Mouse (Mus musculus) right cerebral cortex, postnatal 36 days (tissue): ENCODE results near the gene Chek2.
A peak's percentile ranks its signal among the peaks of the same experiment; 100 is the strongest.
"Not testable (repeated sequence)": the region's sequence is repeated elsewhere in the genome, so short reads cannot be mapped to it uniquely, and the experiment has no call there.

ENCODE experiments used
- DNase-seq, 2 experiments: peaks; one replicate each; pipeline ENCODE4 v3.0.0; 2022; ENCODE audit warnings: low spot score in 2 of 2, mixed read lengths in 1 of 2

The Chek2 gene

DNA sequence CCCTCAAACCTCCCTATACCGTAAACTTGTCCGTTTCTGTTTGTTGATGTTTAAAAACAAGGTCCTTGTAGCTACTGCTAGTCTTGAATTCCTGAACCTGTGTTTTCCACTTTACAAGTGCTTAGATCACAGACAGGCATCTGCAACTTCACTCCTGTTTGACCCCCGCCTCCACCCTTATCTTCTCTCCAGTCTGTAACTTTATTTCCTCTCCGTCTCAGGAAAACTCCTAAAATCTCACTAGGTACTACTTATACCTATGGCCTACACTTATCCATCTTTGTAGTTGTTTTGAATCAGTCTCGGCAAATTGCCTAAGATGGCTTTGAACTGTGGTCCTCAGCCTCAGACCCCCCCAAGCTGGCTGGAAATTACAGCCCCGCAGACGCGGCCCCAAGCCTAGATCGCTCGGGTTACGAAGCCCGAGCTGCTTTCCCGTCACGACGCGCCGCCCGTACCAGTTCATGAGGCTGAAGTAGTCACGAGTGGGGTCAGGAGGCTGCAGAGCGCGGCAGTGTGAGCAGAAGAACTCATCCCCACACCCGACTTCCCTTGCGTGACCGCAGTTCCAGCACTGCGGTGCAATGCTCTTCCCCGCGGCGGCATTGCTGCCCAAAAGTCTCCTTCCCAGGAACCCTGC, 621 bp upstream of the Chek2 start:
- DNase-seq = no peak

DNA sequence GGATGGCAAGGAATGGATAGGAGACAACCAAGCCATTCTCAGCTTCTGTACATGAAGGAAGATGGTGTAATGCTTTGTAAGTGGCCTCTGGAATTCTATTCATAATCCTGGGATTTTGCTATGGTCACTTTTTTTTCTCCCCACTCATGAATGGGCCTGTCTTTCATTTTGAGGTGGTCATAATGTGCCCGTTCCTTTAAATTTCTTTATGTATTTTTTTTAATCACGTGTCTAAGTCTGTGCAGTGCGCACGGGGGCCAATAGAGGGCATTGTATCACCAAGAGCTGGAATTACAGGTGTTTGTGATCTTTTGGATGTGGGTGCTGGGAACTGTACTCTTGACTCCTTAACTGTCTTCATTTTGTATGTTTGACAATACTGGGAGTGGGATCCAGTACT, 686 bp downstream of the Chek2 start:
- no peak for DNase-seq

DNA sequence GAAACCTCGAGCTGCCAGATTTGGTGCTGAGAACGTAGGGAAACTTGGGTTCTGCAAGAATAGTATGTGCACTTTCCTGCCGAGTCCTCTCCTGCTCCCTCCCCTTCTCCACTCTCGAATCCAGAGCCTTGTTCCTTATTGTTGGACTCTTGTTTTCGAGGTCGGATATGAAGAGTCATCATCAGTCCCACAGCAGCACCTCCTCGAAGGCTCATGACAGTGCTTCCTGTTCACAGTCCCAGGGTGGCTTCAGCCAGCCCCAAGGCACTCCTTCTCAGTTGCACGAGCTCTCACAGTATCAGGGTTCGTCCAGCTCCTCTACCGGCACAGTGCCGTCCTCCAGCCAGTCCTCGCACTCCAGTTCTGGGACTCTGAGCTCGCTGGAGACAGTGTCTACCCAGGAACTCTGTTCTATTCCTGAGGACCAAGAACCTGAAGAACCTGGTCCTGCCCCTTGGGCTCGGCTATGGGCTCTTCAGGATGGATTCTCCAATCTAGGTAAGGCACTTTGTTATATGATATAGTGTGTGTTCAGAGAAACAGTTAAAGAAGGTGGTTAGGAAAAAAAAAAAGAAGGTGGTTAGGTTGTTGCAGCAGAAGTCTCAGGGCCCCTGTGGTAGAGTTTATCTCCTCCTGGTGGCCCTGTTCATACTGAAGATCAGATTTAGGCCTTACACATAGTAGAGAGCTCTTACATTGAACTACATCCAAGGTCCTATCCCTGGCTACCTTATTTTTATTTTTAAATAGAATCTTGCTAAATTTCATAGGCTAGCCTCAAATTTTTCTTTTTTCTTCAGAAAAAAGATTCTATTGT, 1.5 kb downstream of the Chek2 start:
- DNase-seq = no peak

DNA sequence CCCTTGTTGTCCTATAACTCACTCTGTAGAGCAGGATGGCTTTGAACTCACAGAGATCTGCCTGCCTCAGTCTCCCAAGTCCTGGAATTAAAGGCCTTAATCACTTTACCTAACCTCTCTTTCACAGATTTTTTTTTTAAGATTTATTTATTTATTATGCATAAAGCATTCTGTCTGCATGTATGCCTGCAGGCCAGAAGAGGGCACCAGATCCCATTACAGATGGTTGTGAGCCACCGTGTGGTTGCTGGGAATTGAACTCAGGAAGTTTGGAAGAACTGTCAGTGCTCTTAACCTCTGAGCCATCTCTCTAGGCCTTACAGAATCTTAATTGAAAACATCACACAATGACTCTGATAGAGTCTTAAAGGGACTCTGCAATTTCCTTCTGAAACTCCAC, 13.2 kb downstream of the Chek2 start:
- no peak for DNase-seq

DNA sequence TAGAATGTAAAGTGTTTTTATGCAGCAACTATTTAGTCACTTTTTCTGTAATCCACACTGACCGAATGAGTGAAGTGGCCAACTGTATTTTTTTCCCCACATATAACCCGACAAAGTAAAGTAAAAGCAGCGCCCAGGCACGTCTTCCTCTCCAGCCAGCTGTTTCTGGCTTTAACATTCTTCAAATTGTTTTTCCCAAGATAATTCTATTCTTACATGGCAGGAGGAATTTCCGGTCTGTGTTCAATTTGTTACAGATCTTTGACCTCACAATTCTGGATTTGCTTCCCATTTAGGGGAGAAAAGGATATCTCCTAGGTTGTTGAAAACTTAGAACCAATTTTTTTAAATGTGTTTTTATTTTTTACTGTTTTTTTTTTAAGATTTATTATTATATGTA, 17.3 kb downstream of the Chek2 start:
- no peak for DNase-seq

DNA sequence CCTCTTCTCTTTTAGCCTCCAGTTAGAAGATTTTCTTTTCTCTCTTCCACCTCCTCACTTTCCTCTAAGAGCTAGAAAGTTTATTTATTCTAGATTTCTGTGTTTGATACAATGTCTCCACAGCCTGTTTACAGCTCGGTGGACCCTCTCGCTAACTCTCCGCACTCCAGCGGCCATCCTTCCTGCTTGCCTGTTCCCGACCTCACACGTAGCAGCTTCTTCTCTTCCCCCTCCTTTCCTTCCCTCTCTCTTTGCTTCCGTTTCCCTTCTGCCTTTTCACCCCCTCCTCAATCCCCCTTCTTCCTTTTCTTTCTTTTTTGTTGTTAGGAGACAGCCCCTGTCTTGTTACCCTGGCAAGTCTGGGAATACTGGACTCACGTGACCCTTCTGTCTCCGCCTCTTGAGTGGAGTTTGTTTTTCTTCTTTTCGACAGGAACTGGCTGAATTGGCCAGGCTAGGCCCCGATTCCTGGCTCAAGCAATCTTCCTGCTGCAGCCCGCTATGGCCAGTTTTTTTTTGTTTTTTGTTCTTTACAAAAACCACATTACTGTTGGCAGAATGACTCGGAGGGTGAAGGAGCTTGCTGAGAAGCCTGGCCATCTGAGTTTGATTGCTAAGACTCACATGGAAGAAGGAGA, 19.4 kb downstream of the Chek2 start:
- no peak for DNase-seq

DNA sequence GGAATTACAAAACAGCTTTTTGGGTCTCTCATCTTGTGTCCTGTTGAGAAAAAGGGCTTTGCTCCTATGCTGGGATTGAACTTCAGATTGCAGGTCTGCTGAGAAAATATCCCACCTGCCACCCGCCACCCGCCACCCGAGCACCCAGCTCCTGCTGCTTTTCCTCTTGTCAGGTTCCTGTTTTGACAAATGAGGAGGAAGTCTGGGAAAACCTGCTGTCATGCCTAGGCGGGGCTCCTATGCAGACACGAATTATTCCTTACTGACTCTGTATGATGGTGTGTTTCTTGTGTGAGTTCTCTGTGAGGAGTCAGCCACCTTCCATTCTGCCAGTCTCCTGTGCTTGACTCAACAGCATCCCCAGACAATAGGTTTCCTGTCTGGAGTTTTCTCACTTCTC, 20.7 kb downstream of the Chek2 start:
- DNase-seq = no peak

DNA sequence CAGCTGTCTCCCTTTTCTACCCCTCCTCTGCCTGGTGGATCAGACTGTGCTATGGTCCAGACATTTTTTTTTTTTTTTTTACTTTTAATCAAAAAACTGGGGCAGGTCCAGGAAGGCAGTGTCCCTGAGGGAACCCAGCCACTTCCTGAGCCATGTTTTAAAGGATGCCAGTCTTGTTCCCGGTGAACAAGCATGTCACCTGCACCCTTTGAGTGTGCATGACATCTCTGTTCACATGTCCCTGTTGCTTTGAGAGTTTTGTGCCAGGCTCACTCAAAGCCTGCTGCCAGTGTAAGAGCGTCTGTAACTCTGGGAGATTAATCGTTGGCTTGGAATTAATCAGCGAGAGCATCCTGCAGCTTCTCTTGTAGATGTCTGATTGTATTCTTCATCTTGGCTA, 28.7 kb downstream of the Chek2 start:
- no peak for DNase-seq

DNA sequence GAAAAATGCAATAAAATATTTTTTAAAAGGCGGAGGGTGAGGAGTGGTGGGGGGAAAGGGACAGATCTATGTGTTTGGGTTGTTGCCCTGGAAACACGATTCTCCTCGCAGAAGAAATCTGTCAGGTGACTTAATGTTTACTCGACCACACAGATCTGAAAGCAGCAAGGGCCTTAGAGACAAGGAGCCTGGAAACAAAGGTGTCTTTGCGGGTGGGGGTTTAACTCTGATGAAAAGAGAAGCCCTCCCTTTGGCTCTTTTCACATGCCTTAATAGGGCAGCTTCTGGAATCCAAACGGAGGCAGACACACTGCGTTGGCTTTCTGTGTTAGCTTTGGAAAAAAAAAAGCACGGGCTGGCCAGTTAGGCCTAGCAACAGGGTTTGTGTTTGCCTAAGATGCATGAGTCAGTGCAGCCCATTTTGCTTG, 29.5 kb downstream of the Chek2 start:
- no peak for DNase-seq

DNA sequence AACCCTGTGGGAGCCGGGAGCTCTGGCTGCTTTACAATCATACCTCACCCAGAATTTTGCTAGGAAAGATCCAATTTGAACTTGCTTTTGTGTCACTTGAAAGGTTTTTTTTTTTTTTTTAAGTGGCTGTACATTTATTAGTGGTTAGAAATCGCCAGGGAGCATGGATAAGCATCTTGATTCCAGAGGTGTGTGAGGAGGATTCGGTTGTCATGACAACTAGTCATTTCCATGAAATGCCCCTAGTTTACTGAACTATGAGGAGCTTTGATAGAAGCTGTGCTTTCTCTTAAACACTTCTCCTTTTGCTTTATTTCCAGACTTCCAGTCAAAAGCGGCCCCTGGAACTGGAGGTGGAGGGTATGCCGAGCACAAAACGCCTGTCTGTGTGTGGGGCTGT, 33.4 kb downstream of the Chek2 start:
- no peak for DNase-seq

DNA sequence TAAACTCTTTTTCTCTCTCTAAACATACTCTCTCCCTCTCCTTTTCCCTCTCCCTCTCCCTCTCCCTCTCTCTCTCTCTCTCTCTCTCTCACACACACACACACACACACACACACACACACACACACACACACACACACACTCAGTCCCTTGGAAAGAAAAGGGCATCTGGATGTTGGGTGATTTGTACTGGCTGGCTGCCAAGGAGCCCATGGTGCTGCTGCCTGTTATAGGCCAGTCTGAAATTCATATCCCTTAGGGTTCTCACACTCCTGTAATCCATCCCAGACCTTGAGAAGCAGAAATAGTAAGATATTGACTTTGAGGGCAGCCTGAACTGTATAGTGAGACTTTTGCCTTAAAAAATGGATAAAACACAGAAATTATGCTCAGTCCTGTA, 34.9 kb downstream of the Chek2 start:
- DNase-seq = no peak

DNA sequence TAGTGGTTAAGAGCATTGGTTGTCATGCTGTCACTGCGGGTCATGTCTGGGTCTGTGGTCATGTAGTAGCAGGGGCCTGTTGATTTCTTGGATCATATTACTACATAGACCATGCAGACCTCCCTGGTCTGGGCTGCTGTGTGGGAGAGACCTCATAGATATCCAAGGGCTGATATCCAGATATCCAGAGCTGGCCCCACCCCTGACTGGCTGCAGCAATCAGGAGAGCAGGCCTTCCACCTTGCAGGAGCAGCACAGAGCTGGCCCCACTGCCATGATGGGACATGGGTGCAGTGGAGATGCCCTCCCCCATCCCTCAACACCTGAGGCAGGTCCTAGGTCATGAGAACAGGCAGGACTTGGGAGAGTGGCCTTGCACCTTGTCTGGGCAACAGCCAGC, 35.5 kb downstream of the Chek2 start:
- no peak for DNase-seq

DNA sequence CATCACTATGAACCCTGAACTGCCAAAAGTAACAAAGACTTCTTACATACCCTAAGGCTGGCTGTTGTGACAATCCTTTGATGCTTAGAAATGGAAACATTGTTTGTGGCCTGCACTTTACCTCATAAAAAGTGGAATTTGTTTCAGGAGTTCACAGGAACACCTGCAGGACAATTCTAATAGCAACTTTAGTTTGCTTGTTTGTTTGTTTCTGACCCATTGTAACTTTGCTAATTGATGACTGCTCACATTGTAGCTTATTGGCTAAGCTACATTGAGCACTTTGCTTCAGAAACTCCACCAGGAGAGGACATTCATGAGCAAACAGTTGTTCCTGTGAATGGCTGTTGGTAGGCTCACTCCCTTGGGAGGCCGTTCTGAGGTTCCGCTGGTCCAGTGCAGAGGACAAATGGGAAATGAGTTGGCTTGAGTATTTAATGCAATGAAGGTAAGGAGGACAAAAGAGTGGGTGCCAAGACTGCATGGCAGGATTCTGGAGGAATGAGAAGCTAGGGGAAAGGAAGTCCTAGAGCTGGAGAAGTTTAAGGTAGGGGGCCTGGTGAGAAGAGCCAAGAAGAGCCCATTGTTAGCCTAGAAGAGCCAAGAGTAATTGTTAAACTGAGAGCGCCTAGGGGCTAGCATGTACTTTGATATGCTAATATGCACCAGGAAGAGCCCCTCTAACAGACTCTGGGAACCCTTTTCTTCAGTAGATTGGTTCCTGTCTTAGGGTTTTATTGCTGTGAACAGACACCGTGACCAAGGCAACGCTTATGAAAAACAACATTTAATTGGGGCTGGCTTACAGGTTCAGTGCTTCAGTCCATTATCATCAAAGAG, 38.1 kb downstream of the Chek2 start:
- no peak for DNase-seq

DNA sequence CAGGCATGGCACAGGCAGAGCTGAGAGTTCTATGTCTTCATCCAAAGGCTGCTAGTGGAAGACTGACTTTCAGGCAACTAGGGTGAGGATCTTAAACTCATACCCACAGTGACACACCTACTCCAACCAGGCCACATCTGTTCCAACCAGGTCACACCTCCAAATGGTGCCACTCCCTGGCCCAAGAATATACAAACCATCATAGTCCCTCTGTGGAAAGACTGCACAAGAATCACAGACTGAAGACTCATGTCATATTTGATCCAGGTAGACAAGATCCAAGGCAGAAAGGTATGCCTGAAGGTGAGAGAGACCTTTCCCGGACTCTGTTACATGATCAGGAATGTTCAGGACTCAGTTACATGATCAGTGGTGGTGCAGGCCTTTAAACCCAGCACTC, 38.7 kb downstream of the Chek2 start:
- DNase-seq = not testable (repeated sequence)

DNA sequence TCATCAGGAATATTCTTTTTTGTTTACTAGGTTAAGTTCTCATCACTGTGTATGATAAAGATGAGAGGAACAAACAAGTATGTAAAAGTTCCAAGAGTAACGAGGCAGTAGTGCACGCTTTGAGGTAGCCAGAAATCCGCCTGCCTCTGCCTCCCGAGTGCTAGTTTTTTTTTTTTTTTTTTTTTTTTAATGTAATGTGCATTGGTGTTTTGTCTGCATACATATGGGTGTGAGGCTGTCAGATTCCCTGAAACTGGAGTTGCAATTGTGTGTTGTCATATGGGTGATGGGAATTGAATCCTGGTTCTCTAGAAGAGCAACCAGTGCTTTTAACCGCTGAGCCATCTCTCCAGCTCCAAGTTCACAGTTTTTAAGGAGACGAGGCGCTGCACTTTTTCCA, 39.3 kb downstream of the Chek2 start:
- DNase-seq = no peak

DNA sequence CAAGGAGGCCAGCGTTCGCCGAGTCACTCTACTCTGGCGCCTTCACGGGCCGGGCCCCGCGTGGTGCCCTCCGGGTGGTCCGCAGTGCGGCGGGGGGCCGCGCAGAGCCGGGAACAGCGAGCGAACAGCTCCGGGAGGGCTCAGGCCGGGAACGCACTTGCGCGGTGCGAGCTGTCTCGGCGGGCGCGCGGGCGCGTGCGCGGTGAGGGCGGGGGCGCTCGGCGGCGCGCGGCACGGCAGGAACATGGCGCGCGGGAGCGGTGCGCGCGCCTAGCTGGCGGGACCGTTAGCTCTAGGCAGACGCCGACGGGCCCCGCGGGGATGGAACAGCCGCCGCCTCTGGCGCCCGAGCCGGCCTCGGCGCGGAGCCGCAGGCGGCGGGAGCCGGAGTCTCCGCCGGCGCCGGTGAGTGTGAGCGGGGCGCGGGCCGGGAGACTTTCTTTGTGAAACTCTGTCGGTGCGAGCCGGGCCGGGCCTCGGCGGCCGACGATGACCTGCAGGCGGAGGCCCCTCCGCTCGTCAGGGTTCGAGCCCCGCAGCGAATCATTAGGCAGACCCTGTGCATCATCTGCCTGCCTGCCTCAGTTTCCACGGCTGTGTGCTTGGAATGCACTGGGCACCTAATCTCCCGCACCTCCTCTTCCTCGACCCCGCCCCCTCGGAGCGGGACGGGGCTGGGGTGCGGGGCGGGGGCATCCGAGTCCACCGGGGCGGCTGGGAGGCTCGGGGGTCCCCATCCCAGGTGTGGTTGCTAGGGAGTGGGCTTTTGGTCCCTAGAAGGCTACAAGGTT, 40.0 kb downstream of the Chek2 start, which contains the start of gene Ttc28:
Gene Ttc28 (plus strand): TSS at position 220 of the 791 bp plus-strand sequence.
- peak; percentile 75 to 77 for DNase-seq

DNA sequence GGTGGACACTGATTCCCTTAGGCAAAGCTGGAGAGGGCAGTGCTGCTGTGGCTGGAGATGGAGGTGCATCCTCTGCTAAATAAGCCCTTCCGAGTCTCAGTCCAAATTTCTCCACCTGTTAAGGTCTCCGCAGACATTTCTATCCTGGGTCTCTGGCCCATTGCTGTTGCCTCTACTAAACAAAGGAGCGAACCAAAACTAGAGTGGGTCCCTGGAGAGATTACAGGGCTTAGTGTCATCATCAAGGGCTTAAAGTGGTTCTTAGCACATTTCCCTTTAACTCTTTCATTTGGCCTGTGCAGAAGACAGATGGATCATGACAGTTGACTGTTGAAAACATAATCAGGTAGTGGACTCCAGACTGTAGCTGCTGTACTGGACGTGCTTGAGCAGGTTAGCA, 48.8 kb downstream of the Chek2 start:
- no peak for DNase-seq

DNA sequence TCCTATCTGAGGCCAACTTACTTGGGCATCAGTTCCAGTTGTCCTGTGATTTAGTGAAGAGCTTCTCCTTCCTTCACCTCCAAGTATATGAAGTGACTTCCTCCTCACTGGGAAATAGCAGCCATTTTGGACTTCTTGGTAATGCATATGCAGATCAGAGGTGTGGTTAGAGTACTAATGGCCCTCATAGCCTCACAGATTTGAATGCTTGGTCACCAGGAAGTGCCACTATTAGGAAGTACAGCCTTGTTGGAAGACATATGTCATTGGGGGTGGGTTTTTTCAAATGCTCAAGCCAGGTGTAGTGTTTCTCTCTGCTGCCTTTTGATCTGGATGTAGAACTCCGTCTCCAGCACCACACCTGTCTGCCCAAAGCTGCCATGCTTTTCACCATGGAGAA, 50.2 kb downstream of the Chek2 start:
- DNase-seq = no peak

DNA sequence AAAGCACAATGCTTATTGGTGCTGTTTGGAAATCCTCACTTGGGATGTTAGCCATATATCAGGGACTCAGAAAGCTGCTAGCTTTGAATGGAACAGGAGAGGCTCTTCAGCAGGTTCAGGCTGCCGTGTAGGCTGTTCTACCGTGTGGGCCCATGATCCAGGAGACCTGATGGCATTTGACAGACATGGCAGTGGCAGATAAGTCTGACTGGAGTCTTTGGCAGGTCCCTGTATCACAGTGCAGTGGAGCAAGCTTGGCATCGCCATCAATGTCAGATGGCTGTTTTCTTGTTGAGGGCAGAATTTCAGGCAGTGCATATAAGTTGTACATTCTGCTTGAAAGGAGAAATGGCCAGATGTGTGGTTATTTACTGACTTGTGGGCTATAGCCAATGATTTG, 50.8 kb downstream of the Chek2 start:
- no peak for DNase-seq

DNA sequence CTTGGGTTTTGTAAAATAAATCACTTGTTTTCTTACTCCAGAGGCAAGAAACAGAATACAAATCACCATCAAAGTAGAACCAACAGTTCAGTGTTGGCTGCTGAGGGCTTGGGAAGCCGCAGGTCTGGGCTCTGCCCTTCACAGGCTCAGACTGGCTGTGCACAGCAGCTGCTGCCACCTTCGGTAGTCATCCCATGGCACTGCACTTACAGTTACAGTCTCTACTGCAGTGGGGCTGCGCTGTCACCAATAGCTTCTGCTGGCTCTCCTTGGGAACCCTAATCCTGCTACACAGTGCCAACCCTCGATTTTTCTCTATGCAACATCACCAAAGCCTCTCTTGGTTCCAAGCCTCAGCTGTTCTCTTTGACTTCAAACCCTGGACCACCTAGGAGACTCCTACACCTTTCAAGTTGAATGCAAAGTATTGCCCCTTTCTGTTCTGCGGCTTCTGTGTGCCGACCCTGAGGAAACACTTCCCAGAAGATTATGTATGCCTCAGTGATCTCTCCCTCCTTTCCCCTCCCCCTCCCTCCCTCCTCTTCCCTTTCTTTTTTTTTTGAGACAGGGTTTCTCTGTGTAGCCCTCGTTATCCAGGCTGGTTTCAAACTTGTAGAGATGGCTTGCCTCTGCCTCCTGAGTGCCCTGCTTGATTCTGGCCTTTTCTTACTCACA, 57.5 kb downstream of the Chek2 start:
- DNase-seq = no peak

DNA sequence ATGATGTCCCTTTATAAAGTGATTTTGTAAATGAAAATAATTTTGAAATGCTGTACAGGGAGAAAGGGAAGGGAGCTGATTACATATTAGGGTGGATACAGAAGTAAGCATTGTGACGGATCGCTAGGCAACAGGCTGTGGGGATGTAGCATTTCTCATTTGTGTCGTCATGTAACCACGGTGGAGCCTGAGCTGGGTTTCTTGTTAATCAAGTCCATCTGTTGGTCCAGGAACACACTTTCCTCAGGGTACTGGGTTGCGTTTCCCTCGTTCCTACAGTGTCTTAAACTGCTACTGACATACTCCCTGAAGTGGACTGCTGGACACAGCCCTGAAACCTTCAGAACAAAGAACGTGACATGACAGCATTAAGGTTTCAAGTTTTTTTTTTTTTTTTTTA, 58.4 kb downstream of the Chek2 start:
- DNase-seq = no peak
